8 mouse cellular contexts compared by ENCODE assay signal in genomic region chr11:97812491-97812921, GRCm38 (mm10). TPM values are rescaled to one million over a fixed set of nuclear protein-coding genes. Genes with fewer than 3 reads are reported as not detected.
DNase-seq lines count a peak whose midpoint lies in the region; ATAC-seq lines count a peak whose summit lies in the region.
"Had no signal": no experiment of that assay in that cellular context is flagged by ENCODE, and none has a peak within 500 bp of the region (broad histone marks: within the 10 kb centered on the region; RNA-seq: fewer than 3 reads in every experiment).

No protein-coding gene starts in this region.

- peaks cover 97% of the 10 kb centered on the region for H3K4me1 ChIP-seq in liver, embryonic 12.5 days
- peaks cover 100% of the 10 kb centered on the region for H3K4me1 ChIP-seq in forebrain, embryonic 10.5 days
- peaks cover 54% of the 10 kb centered on the region for H3K4me1 ChIP-seq in limb, embryonic 11.5 days (ENCODE audit: control insufficient read depth, insufficient read depth, low read length)

- H3K9ac ChIP-seq in liver, embryonic 12.5 days, result no peak overlapping the region
- no peak overlapping the region for H3K9ac ChIP-seq in limb, embryonic 11.5 days (ENCODE audit: low read length)
- H3K9ac ChIP-seq: heart, embryonic 15.5 days had no signal

- H3K9me3 ChIP-seq in liver, embryonic 12.5 days (replicated peaks), result no peaks in the 10 kb centered on the region
- H3K9me3 ChIP-seq in forebrain, embryonic 10.5 days, result no peaks in the 10 kb centered on the region
- no peaks in the 10 kb centered on the region for H3K9me3 ChIP-seq in limb, embryonic 11.5 days (ENCODE audit: control insufficient read depth, low read length)
- H3K9me3 ChIP-seq: heart, embryonic 15.5 days had no signal

- 53% methylated on average over 3 of the region's 3 CpGs for WGBS in liver, embryonic 12.5 days (ENCODE audit: insufficient replicate concordance)
- WGBS in forebrain, embryonic 10.5 days, result 21% methylated on average over 3 of the region's 3 CpGs
- 42% methylated on average over 3 of the region's 3 CpGs for WGBS in limb, embryonic 11.5 days

- H3K27ac ChIP-seq in liver, embryonic 12.5 days, result 0 out of 2 replicates have a peak overlapping the region, but pooled peaks have one; percentile 13
- peak overlapping the region; percentile 88 for H3K27ac ChIP-seq in forebrain, embryonic 10.5 days
- H3K27ac ChIP-seq in limb, embryonic 11.5 days (replicated peaks; ENCODE audit: low read depth, low read length), result no peak overlapping the region
- H3K27ac ChIP-seq: heart, embryonic 15.5 days had no signal

- DNase-seq in liver, result no peak
- DNase-seq in forebrain, embryonic 10.5 days (ENCODE audit: extremely low spot score, low spot score), result peak; percentile 69
- no peak for DNase-seq in limb, embryonic 11.5 days (ENCODE audit: low spot score)
- peak; percentile 32 for DNase-seq in retina, postnatal 7 days (ENCODE audit: low read depth, low spot score)
- DNase-seq in gastrocnemius, postnatal 25 days, result no peak
- no peak for DNase-seq in thymus, postnatal 10 days (ENCODE audit: low spot score in 2 of 2)

- H3K27me3 ChIP-seq in liver, embryonic 12.5 days (replicated peaks), result no peaks in the 10 kb centered on the region
- no peaks in the 10 kb centered on the region for H3K27me3 ChIP-seq in forebrain, embryonic 10.5 days (ENCODE audit: poor library complexity, severe bottlenecking)
- no peaks in the 10 kb centered on the region for H3K27me3 ChIP-seq in limb, embryonic 11.5 days (ENCODE audit: control insufficient read depth, insufficient read depth, low read length)
- H3K27me3 ChIP-seq: heart, embryonic 15.5 days had no signal

- ATAC-seq in liver, embryonic 12.5 days, result no peak
- ATAC-seq in limb, embryonic 11.5 days (ENCODE audit: insufficient number of reproducible peaks, low FRiP score, low TSS enrichment, low read depth), result peak; percentile 24; the same call in 1 of the 2 replicates

- H3K4me2 ChIP-seq in liver, embryonic 12.5 days, result no peak overlapping the region; the same call in 1 of the 2 replicates
- peak overlapping the region; percentile 12; the same call in 1 of the 2 replicates for H3K4me2 ChIP-seq in limb, embryonic 11.5 days (ENCODE audit: low read depth, severe bottlenecking)
- H3K4me2 ChIP-seq: heart, embryonic 15.5 days had no signal

- H3K36me3 ChIP-seq in liver, embryonic 12.5 days, result peaks cover 59% of the 10 kb centered on the region
- H3K36me3 ChIP-seq in forebrain, embryonic 10.5 days (replicated peaks), result peaks cover 66% of the 10 kb centered on the region
- H3K36me3 ChIP-seq in limb, embryonic 11.5 days (ENCODE audit: control insufficient read depth, insufficient read depth, low read length), result no peaks in the 10 kb centered on the region; the same call in 1 of the 2 replicates

- H3K4me3 ChIP-seq in liver, embryonic 12.5 days, result no peak overlapping the region
- H3K4me3 ChIP-seq in forebrain, embryonic 10.5 days, result peak overlapping the region; percentile 41
- no peak overlapping the region for H3K4me3 ChIP-seq in limb, embryonic 11.5 days (ENCODE audit: low read depth, low read length)
- H3K4me3 ChIP-seq: heart, embryonic 15.5 days had no signal

RNA-seq across cellular contexts. Expression of gene Lasp1, which starts 13.7 kb away (rescaled TPM):
- polyA plus RNA-seq in liver, embryonic 12.5 days (2016; fragmentation: Nextera tagmentation; extraction: Ambion mirVana), result 36.9 and 37.6 TPM in 2 replicates
- 85.5 and 87.3 TPM in 2 replicates for polyA plus RNA-seq in forebrain, embryonic 10.5 days (2016; fragmentation: Nextera tagmentation; extraction: Ambion mirVana)
- polyA plus RNA-seq in limb, embryonic 11.5 days (2014; fragmentation: Nextera tagmentation; extraction: Ambion mirVana), result 79.9 and 80.5 TPM in 2 replicates
- total RNA-seq in gastrocnemius, postnatal 25 days (2021), result 10 to 100 TPM; 18.3 to 21.9 TPM

RNA-seq across cellular contexts. Expression of gene B230217C12Rik, which starts 28.1 kb away (rescaled TPM):
- polyA plus RNA-seq in liver, embryonic 12.5 days (2016; fragmentation: Nextera tagmentation; extraction: Ambion mirVana), result 1.1 and 1.3 TPM in 2 replicates
- 13.3 and 15.9 TPM in 2 replicates for polyA plus RNA-seq in forebrain, embryonic 10.5 days (2016; fragmentation: Nextera tagmentation; extraction: Ambion mirVana)
- polyA plus RNA-seq in limb, embryonic 11.5 days (2014; fragmentation: Nextera tagmentation; extraction: Ambion mirVana), result 15.9 and 17.4 TPM in 2 replicates
- under 1 TPM; 0.48 to 0.67 TPM for total RNA-seq in gastrocnemius, postnatal 25 days (2021)

RNA-seq across cellular contexts. Expression of gene Rpl23, which starts 30.3 kb away (rescaled TPM):
- polyA plus RNA-seq in liver, embryonic 12.5 days (2016; fragmentation: Nextera tagmentation; extraction: Ambion mirVana), result 462 and 473 TPM in 2 replicates
- polyA plus RNA-seq in forebrain, embryonic 10.5 days (2016; fragmentation: Nextera tagmentation; extraction: Ambion mirVana), result 449 and 492 TPM in 2 replicates
- polyA plus RNA-seq in limb, embryonic 11.5 days (2014; fragmentation: Nextera tagmentation; extraction: Ambion mirVana), result 576 and 600 TPM in 2 replicates
- total RNA-seq in gastrocnemius, postnatal 25 days (2021), result 100 to 1,000 TPM; 379 to 436 TPM

RNA-seq across cellular contexts. Expression of gene 1700001P01Rik, which starts 36.8 kb away (rescaled TPM):
- not detected in 2 replicates for polyA plus RNA-seq in liver, embryonic 12.5 days (2016; fragmentation: Nextera tagmentation; extraction: Ambion mirVana)
- polyA plus RNA-seq in forebrain, embryonic 10.5 days (2016; fragmentation: Nextera tagmentation; extraction: Ambion mirVana), result 0.73 TPM in 1 of 2 replicates, not detected in the other
- not detected in 2 replicates for polyA plus RNA-seq in limb, embryonic 11.5 days (2014; fragmentation: Nextera tagmentation; extraction: Ambion mirVana)
- total RNA-seq in gastrocnemius, postnatal 25 days (2021), result not detected

RNA-seq across cellular contexts. Expression of gene Cwc25, which starts 46.1 kb away (rescaled TPM):
- 10.7 and 10.9 TPM in 2 replicates for polyA plus RNA-seq in liver, embryonic 12.5 days (2016; fragmentation: Nextera tagmentation; extraction: Ambion mirVana)
- 20.3 and 22.0 TPM in 2 replicates for polyA plus RNA-seq in forebrain, embryonic 10.5 days (2016; fragmentation: Nextera tagmentation; extraction: Ambion mirVana)
- 15.4 and 18.3 TPM in 2 replicates for polyA plus RNA-seq in limb, embryonic 11.5 days (2014; fragmentation: Nextera tagmentation; extraction: Ambion mirVana)
- 1 to 10 TPM; 4.9 to 6.4 TPM for total RNA-seq in gastrocnemius, postnatal 25 days (2021)

Comparison
In these comparisons a context has a peak if more than half of its experiments do, and no peak if none do; other contexts are left out.
1. DNase-seq: peak in forebrain, embryonic 10.5 days (single experiment) and retina, postnatal 7 days (single experiment); none in liver (single experiment), limb, embryonic 11.5 days (single experiment), gastrocnemius, postnatal 25 days (single experiment) and thymus, postnatal 10 days (0 of 2).